Mouse (Mus musculus): ENCODE data around the gene Tifa.

- no peak for TF ChIP-seq CTCF (IDR thresholded peaks at IDR 0.05; ENCODE audit: insufficient read depth, low read depth, low read length)
- TF ChIP-seq POLR2A (IDR thresholded peaks at IDR 0.05; ENCODE audit: insufficient read depth, low read depth, low read length) = no peak
Measured at GRCm38 (mm10) chr3:127805991-127806390, 16.4 kb downstream of the Tifa start.
